Mouse (Mus musculus) lung, postnatal 0 days (tissue): Measurements from ENCODE around the gene Stard10.

ENCODE experiments used
- CTCF ChIP-seq: IDR thresholded peaks from 2 replicates; pipeline ENCODE4 v1.5.1; 2016; ENCODE audit warnings: antibody characterized with exemption, mild to moderate bottlenecking
- EP300 ChIP-seq: IDR thresholded peaks from 2 replicates; pipeline ENCODE4 v1.6.1; 2016; ENCODE audit warnings: antibody characterized with exemption, mild to moderate bottlenecking, control low read depth

DNA sequence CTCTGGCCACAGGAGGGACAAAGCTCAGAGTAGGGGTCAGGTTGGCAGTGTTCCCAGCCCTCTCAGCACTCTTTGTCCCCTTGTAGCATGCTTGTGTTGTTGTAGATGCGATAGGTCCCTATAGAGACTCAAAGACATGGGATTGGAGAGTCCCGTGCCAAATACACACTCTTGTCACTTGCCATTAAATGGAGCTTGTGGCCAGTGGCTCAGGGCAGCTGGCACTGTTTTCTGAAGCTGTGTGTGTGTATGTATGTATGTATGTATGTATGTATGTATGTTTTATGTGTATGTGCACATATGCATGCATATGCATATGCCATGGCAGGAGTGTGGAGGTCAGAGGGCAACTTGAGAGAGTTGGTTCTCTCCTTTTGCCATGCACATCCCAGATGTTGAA lies 10.9 kb downstream of the Stard10 start:
- TF ChIP-seq CTCF = no peak
- no peak for TF ChIP-seq EP300
